Mouse (Mus musculus) MEL (cell line): Measurements from ENCODE around the gene Upf1. TPM values are rescaled to one million over a fixed set of nuclear protein-coding genes. Genes with fewer than 3 reads are reported as not detected.

Experiments
- DNase-seq: peaks from one replicate; pipeline ENCODE4 v3.0.0; 2011; ENCODE audit warnings: low read depth, low spot score
- H3K27ac ChIP-seq: 2 replicates; pipeline ENCODE4 v1.5.1; 2012; ENCODE audit warnings: low read depth, mild to moderate bottlenecking, control low read depth, low read length, moderate library complexity; ENCODE audit not compliant: control insufficient read depth
- H3K27me3 ChIP-seq, 2 experiments: fragments of 150-350 bp in 1 of 2; sonication (generic) in 1 of 2; 2 replicates each; pipeline ENCODE4 v1.6.1; 2012; ENCODE audit warnings: low read length in 2 of 2, mild to moderate bottlenecking in 2 of 2, improper control_type of control experiment in 1 of 2, moderate library complexity in 1 of 2; ENCODE audit not compliant: insufficient read depth in 2 of 2, control insufficient read depth in 1 of 2
- H3K36me3 ChIP-seq, 2 experiments: 2 replicates each; pipeline ENCODE4 v1.6.1; 2012 to 2014; ENCODE audit warnings: low read length in 2 of 2, improper control_type of control experiment in 1 of 2, inconsistent platforms in 1 of 2, mild to moderate bottlenecking in 1 of 2; ENCODE audit not compliant: insufficient read depth in 2 of 2, control insufficient read depth in 1 of 2
- H3K4me1 ChIP-seq, 2 experiments: fragments of 150-350 bp in 1 of 2; sonication (generic) in 1 of 2; 2 replicates each; pipeline ENCODE4 v1.6.1; 2012; ENCODE audit warnings: low read length in 2 of 2, improper control_type of control experiment in 1 of 2, mild to moderate bottlenecking in 1 of 2; ENCODE audit not compliant: insufficient read depth in 2 of 2, control insufficient read depth in 1 of 2
- H3K4me3 ChIP-seq, 2 experiments: fragments of 150-350 bp in 1 of 2; sonication (generic) in 1 of 2; 2 replicates each; pipeline ENCODE4 v1.5.1; 2012; ENCODE audit warnings: low read depth in 2 of 2, low read length in 2 of 2, mild to moderate bottlenecking in 2 of 2, moderate library complexity in 2 of 2, control low read depth in 1 of 2, improper control_type of control experiment in 1 of 2; ENCODE audit not compliant: control insufficient read depth in 1 of 2, insufficient read depth in 1 of 2
- H3K79me2 ChIP-seq: 2 replicates; pipeline ENCODE4 v1.6.1; 2012; ENCODE audit warnings: mild to moderate bottlenecking, low read length, moderate library complexity; ENCODE audit not compliant: control insufficient read depth, poor library complexity, insufficient read depth
- H3K9ac ChIP-seq: 2 replicates; pipeline ENCODE4 v1.6.1; 2012; ENCODE audit warnings: low read depth, mild to moderate bottlenecking, control low read depth, low read length, moderate library complexity; ENCODE audit not compliant: control insufficient read depth, poor library complexity, severe bottlenecking
- H3K9me3 ChIP-seq: fragments of 150-350 bp; sonication (generic); replicated peaks from 2 replicates; pipeline ENCODE4 v1.6.1; 2012; ENCODE audit warnings: mild to moderate bottlenecking, low read length, improper control_type of control experiment, moderate library complexity; ENCODE audit not compliant: insufficient read depth
- BHLHE40 ChIP-seq: IDR thresholded peaks from 2 replicates; pipeline ENCODE4 v1.6.1; 2012; ENCODE audit warnings: low read depth, mild to moderate bottlenecking, inconsistent platforms, low read length, improper control_type of control experiment, borderline replicate concordance
- CHD2 ChIP-seq: IDR thresholded peaks from 2 replicates; pipeline ENCODE4 v1.6.1; 2011; ENCODE audit warnings: low read length, improper control_type of control experiment
- E2F4 ChIP-seq: IDR thresholded peaks from 2 replicates; pipeline ENCODE4 v1.6.1; 2011; ENCODE audit warnings: low read depth, low read length, improper control_type of control experiment, borderline replicate concordance
- ELF1 ChIP-seq: IDR thresholded peaks from 2 replicates; pipeline ENCODE4 v1.6.1; 2014; ENCODE audit warnings: low read depth, mild to moderate bottlenecking, inconsistent platforms, low read length, improper control_type of control experiment, moderate library complexity
- ETS1 ChIP-seq: IDR thresholded peaks from 2 replicates; pipeline ENCODE4 v1.6.1; 2012; ENCODE audit warnings: low read depth, mild to moderate bottlenecking, inconsistent platforms, low read length, improper control_type of control experiment, moderate library complexity
- MAX ChIP-seq: IDR thresholded peaks from 2 replicates; pipeline ENCODE4 v1.6.1; 2011; ENCODE audit warnings: low read length, improper control_type of control experiment
- MAZ ChIP-seq: IDR thresholded peaks from 2 replicates; pipeline ENCODE4 v1.6.1; 2012; ENCODE audit warnings: low read depth, mild to moderate bottlenecking, inconsistent platforms, low read length, improper control_type of control experiment
- MXI1 ChIP-seq: IDR thresholded peaks from 2 replicates; pipeline ENCODE4 v1.6.1; 2011; ENCODE audit warnings: mild to moderate bottlenecking, low read depth, low read length, improper control_type of control experiment
- MYB ChIP-seq: IDR thresholded peaks from 2 replicates; pipeline ENCODE4 v1.6.1; 2011; ENCODE audit warnings: mild to moderate bottlenecking, low read depth, low read length, improper control_type of control experiment
- NRF1 ChIP-seq: IDR thresholded peaks from 2 replicates; pipeline ENCODE4 v1.6.1; 2014; ENCODE audit warnings: low read depth, mild to moderate bottlenecking, inconsistent platforms, low read length, improper control_type of control experiment, moderate library complexity; ENCODE audit not compliant: poor library complexity, insufficient read depth, severe bottlenecking
- RAD21 ChIP-seq: IDR thresholded peaks from 2 replicates; pipeline ENCODE4 v1.6.1; 2011; ENCODE audit warnings: mild to moderate bottlenecking, low read depth, low read length, improper control_type of control experiment
- SIN3A ChIP-seq: IDR thresholded peaks from 2 replicates; pipeline ENCODE4 v1.6.1; 2012; ENCODE audit warnings: low read length, improper control_type of control experiment, inconsistent platforms
- TBP ChIP-seq: IDR thresholded peaks from 2 replicates; pipeline ENCODE4 v1.8.0; 2011; ENCODE audit warnings: low read depth, low read length, improper control_type of control experiment
- UBTF ChIP-seq: IDR thresholded peaks from 2 replicates; pipeline ENCODE4 v1.6.1; 2012; ENCODE audit warnings: low read depth, mild to moderate bottlenecking, inconsistent platforms, low read length, improper control_type of control experiment, moderate library complexity, borderline replicate concordance; ENCODE audit not compliant: insufficient read depth
- USF1 ChIP-seq: IDR thresholded peaks from 2 replicates; pipeline ENCODE4 v1.6.1; 2014; ENCODE audit warnings: low read depth, mild to moderate bottlenecking, inconsistent platforms, low read length, improper control_type of control experiment, moderate library complexity
- USF2 ChIP-seq, 2 experiments: IDR thresholded peaks; 2 replicates each; pipeline ENCODE4 v1.6.1; 2011 to 2012; ENCODE audit warnings: improper control_type of control experiment in 2 of 2, low read length in 2 of 2, borderline replicate concordance in 1 of 2, inconsistent platforms in 1 of 2, low read depth in 1 of 2, mild to moderate bottlenecking in 1 of 2; ENCODE audit not compliant: insufficient read depth in 1 of 2
- ZKSCAN1 ChIP-seq: IDR thresholded peaks from 2 replicates; pipeline ENCODE4 v1.6.1; 2012; ENCODE audit warnings: low read depth, mild to moderate bottlenecking, inconsistent platforms, low read length, improper control_type of control experiment, moderate library complexity
- polyA plus RNA-seq, 2 experiments: library from polyadenylated mRNA; stranded (reverse) in 1 of 2; unstranded in 1 of 2; fragments of >175 nt in 1 of 2; fragments of >200 nt in 1 of 2; gene quantifications; 2 replicates each; pipeline versions ENCODE4 v1.2.1 to v1.2.4; 2012; ENCODE audit warnings: low replicate concordance in 2 of 2, low read depth in 1 of 2; ENCODE audit not compliant: insufficient read length in 2 of 2, insufficient read depth in 1 of 2, missing spikeins in 1 of 2
- total RNA-seq: library from RNA; depleted of rRNA; stranded (reverse); fragments of 300-350 nt; gene quantifications from 2 replicates; pipeline ENCODE4 v1.2.3, GENCODE M21; 2012

Gene Upf1
- total and polyA plus RNA-seq, 3 experiments = 55.4 to 289 (median 89.5) TPM

- TF ChIP-seq NRF1 = peak; percentile 55; the same call in 1 of the 2 replicates
- TF ChIP-seq ELF1 = 0 out of 2 replicates have a peak, but pooled peaks have one; percentile 12
- no peak for TF ChIP-seq ZKSCAN1
- TF ChIP-seq CHD2 = peak; percentile 84
- peak; percentile 63; the same call in 1 of the 2 replicates for TF ChIP-seq SIN3A
- TF ChIP-seq UBTF = peak; percentile 77; the same call in 1 of the 2 replicates
- TF ChIP-seq MYB = no peak
- TF ChIP-seq MAX = peak; percentile 31; the same call in 1 of the 2 replicates
- TF ChIP-seq ETS1 = 0 out of 2 replicates have a peak, but pooled peaks have one; percentile 8
- TF ChIP-seq USF1 = peak; percentile 74
- no peak for TF ChIP-seq USF2 (IDR thresholded peaks at IDR 0.05; ENCODE audit: borderline replicate concordance in 1 of 2, insufficient read depth in 1 of 2, low read depth in 1 of 2, low read length in 2 of 2)
- TF ChIP-seq BHLHE40 = no peak; the same call in 1 of the 2 replicates
- TF ChIP-seq RAD21 = no peak
- TF ChIP-seq TBP = no peak
Observed at GRCm38 (mm10) chr8:70315624-70316510, 37.2 kb downstream of the Upf1 start, which contains the start of gene Cers1 (continued).

GRCm38 (mm10) chr8:70313399-70313798 lies 39.7 kb downstream of the Upf1 start:
- Histone ChIP-seq H3K4me3 (no peak overlapping the region), H3K27me3 (no peaks in the 10 kb centered on the region), H3K4me1 (peaks cover 2 to 6% of the 10 kb centered on the region in 2 experiments; a peak in 3 of 4 replicates), H3K9ac (no peak overlapping the region), H3K36me3 (peaks cover 0 to 3% of the 10 kb centered on the region in 2 experiments; a peak in 1 of 4 replicates), H3K79me2 (peaks cover 1% of the 10 kb centered on the region; the same call in 1 of the 2 replicates), H3K9me3 (no peaks in the 10 kb centered on the region), H3K27ac (no peak overlapping the region)
- no peak for TF ChIP-seq MAZ
- TF ChIP-seq MXI1 = peak; percentile 48; the same call in 1 of the 2 replicates
- TF ChIP-seq E2F4 = no peak
- peak; percentile 35 for DNase-seq
